Mouse (Mus musculus): ENCODE data around the gene Stard7. TPM values are rescaled to one million over a fixed set of nuclear protein-coding genes. Genes with fewer than 3 reads are reported as not detected.

Gene Stard7
- total and polyA plus RNA-seq, 2 experiments from 2014 or later: 123 to 228 TPM

- DNase-seq (ENCODE audit: low spot score): no peak
- no peak overlapping the region for H3K9ac ChIP-seq (replicated peaks; ENCODE audit: low read depth, low read length)
- no peak for ATAC-seq (ENCODE audit: insufficient read depth, low read depth)
- no peak overlapping the region for H3K4me2 ChIP-seq (ENCODE audit: low read depth, low read length)
- no peaks in the 10 kb centered on the region for H3K4me1 ChIP-seq (ENCODE audit: control insufficient read depth, insufficient read depth)
- no peak overlapping the region for H3K4me3 ChIP-seq (ENCODE audit: low read depth, low read length)
- no peak overlapping the region for H3K27ac ChIP-seq (ENCODE audit: low read depth)
- TF ChIP-seq EP300 (IDR thresholded peaks at IDR 0.05; ENCODE audit: low read depth) (no peak), CTCF (IDR thresholded peaks at IDR 0.05; ENCODE audit: low read depth) (peak; percentile 41; the same call in 1 of the 2 replicates)
- 95% methylated on average over 2 of the region's 2 CpGs for WGBS
- H3K36me3 ChIP-seq (replicated peaks; ENCODE audit: control insufficient read depth, insufficient read depth, low read length): no peaks in the 10 kb centered on the region
- H3K27me3 ChIP-seq (ENCODE audit: control insufficient read depth, insufficient read depth, low read length): no peaks in the 10 kb centered on the region
- H3K9me3 ChIP-seq (replicated peaks; ENCODE audit: control insufficient read depth, low read length): no peaks in the 10 kb centered on the region
These were observed 38.6 kb downstream of the Stard7 start for GRCm38 (mm10) chr2:127308660-127309059.

- Histone ChIP-seq H3K4me3 (ENCODE audit: low read depth, low read length) (no peak overlapping the region), H3K27me3 (ENCODE audit: control insufficient read depth, insufficient read depth, low read length) (no peaks in the 10 kb centered on the region), H3K9ac (replicated peaks; ENCODE audit: low read depth, low read length) (no peak overlapping the region), H3K36me3 (replicated peaks; ENCODE audit: control insufficient read depth, insufficient read depth, low read length) (no peaks in the 10 kb centered on the region), H3K27ac (ENCODE audit: low read depth) (no peak overlapping the region), H3K4me1 (ENCODE audit: control insufficient read depth, insufficient read depth) (no peaks in the 10 kb centered on the region), H3K9me3 (replicated peaks; ENCODE audit: control insufficient read depth, low read length) (no peaks in the 10 kb centered on the region), H3K4me2 (ENCODE audit: low read depth, low read length) (no peak overlapping the region)
- ATAC-seq (ENCODE audit: insufficient read depth, low read depth): no peak
- TF ChIP-seq CTCF (IDR thresholded peaks at IDR 0.05; ENCODE audit: low read depth) (no peak), EP300 (IDR thresholded peaks at IDR 0.05; ENCODE audit: low read depth) (no peak)
- 40% methylated on average over 2 of the region's 2 CpGs for WGBS
- no peak for DNase-seq (ENCODE audit: low spot score)
These were observed 40.2 kb downstream of the Stard7 start for GRCm38 (mm10) chr2:127310246-127310645.

GRCm38 (mm10) chr2:127310685-127311084 is 40.7 kb downstream of the Stard7 start:
- Histone ChIP-seq H3K9me3 (replicated peaks; ENCODE audit: control insufficient read depth, low read length) (no peaks in the 10 kb centered on the region), H3K27me3 (ENCODE audit: control insufficient read depth, insufficient read depth, low read length) (no peaks in the 10 kb centered on the region), H3K4me2 (ENCODE audit: low read depth, low read length) (no peak overlapping the region), H3K9ac (replicated peaks; ENCODE audit: low read depth, low read length) (no peak overlapping the region), H3K4me1 (ENCODE audit: control insufficient read depth, insufficient read depth) (no peaks in the 10 kb centered on the region), H3K27ac (ENCODE audit: low read depth) (no peak overlapping the region), H3K4me3 (ENCODE audit: low read depth, low read length) (no peak overlapping the region), H3K36me3 (replicated peaks; ENCODE audit: control insufficient read depth, insufficient read depth, low read length) (no peaks in the 10 kb centered on the region)
- WGBS: 88% methylated on average over 7 of the region's 7 CpGs
- ATAC-seq (ENCODE audit: insufficient read depth, low read depth) (no peak), DNase-seq (ENCODE audit: low spot score) (no peak)
- TF ChIP-seq CTCF (IDR thresholded peaks at IDR 0.05; ENCODE audit: low read depth): no peak
- no peak for TF ChIP-seq EP300 (IDR thresholded peaks at IDR 0.05; ENCODE audit: low read depth)

- DNase-seq (ENCODE audit: low spot score): no peak
- Histone ChIP-seq H3K4me3 (ENCODE audit: low read depth, low read length) (no peak overlapping the region), H3K36me3 (replicated peaks; ENCODE audit: control insufficient read depth, insufficient read depth, low read length) (no peaks in the 10 kb centered on the region), H3K27ac (ENCODE audit: low read depth) (no peak overlapping the region), H3K4me1 (ENCODE audit: control insufficient read depth, insufficient read depth) (no peaks in the 10 kb centered on the region), H3K9ac (replicated peaks; ENCODE audit: low read depth, low read length) (no peak overlapping the region), H3K27me3 (ENCODE audit: control insufficient read depth, insufficient read depth, low read length) (no peaks in the 10 kb centered on the region), H3K4me2 (ENCODE audit: low read depth, low read length) (no peak overlapping the region), H3K9me3 (replicated peaks; ENCODE audit: control insufficient read depth, low read length) (no peaks in the 10 kb centered on the region)
- no peak for ATAC-seq (ENCODE audit: insufficient read depth, low read depth)
- 86% methylated on average over 1 of the region's 1 CpGs for WGBS
- TF ChIP-seq EP300 (IDR thresholded peaks at IDR 0.05; ENCODE audit: low read depth) (no peak), CTCF (IDR thresholded peaks at IDR 0.05; ENCODE audit: low read depth) (no peak)
These were observed 41.2 kb downstream of the Stard7 start for GRCm38 (mm10) chr2:127311193-127311592.

GRCm38 (mm10) chr2:127312801-127313200 is 42.8 kb downstream of the Stard7 start:
- Histone ChIP-seq H3K36me3 (replicated peaks; ENCODE audit: control insufficient read depth, insufficient read depth, low read length) (no peaks in the 10 kb centered on the region), H3K9ac (replicated peaks; ENCODE audit: low read depth, low read length) (no peak overlapping the region), H3K27me3 (ENCODE audit: control insufficient read depth, insufficient read depth, low read length) (no peaks in the 10 kb centered on the region), H3K4me3 (ENCODE audit: low read depth, low read length) (no peak overlapping the region), H3K4me2 (ENCODE audit: low read depth, low read length) (no peak overlapping the region), H3K27ac (ENCODE audit: low read depth) (no peak overlapping the region), H3K9me3 (replicated peaks; ENCODE audit: control insufficient read depth, low read length) (no peaks in the 10 kb centered on the region), H3K4me1 (ENCODE audit: control insufficient read depth, insufficient read depth) (no peaks in the 10 kb centered on the region)
- 85% methylated on average over 4 of the region's 4 CpGs for WGBS
- TF ChIP-seq CTCF (IDR thresholded peaks at IDR 0.05; ENCODE audit: low read depth) (no peak), EP300 (IDR thresholded peaks at IDR 0.05; ENCODE audit: low read depth) (no peak)
- ATAC-seq (ENCODE audit: insufficient read depth, low read depth): no peak
- DNase-seq (ENCODE audit: low spot score): no peak

GRCm38 (mm10) chr2:127313878-127314277 is 43.9 kb downstream of the Stard7 start:
- WGBS: 55% methylated on average over 4 of the region's 4 CpGs
- H3K9me3 ChIP-seq (replicated peaks; ENCODE audit: control insufficient read depth, low read length): no peaks in the 10 kb centered on the region
- peak; percentile 69 for ATAC-seq (ENCODE audit: insufficient read depth, low read depth)

More at GRCm38 (mm10) chr2:127313878-127314277, 43.9 kb downstream of the Stard7 start:
- Histone ChIP-seq H3K4me3 (ENCODE audit: low read depth, low read length) (no peak overlapping the region), H3K9ac (replicated peaks; ENCODE audit: low read depth, low read length) (no peak overlapping the region), H3K27ac (ENCODE audit: low read depth) (peak overlapping the region; percentile 87), H3K4me1 (ENCODE audit: control insufficient read depth, insufficient read depth) (no peaks in the 10 kb centered on the region), H3K27me3 (ENCODE audit: control insufficient read depth, insufficient read depth, low read length) (no peaks in the 10 kb centered on the region), H3K36me3 (replicated peaks; ENCODE audit: control insufficient read depth, insufficient read depth, low read length) (no peaks in the 10 kb centered on the region), H3K4me2 (ENCODE audit: low read depth, low read length) (no peak overlapping the region)
- DNase-seq (ENCODE audit: low spot score): peak; percentile 67
- TF ChIP-seq EP300 (IDR thresholded peaks at IDR 0.05; ENCODE audit: low read depth) (no peak), CTCF (IDR thresholded peaks at IDR 0.05; ENCODE audit: low read depth) (peak; percentile 44)

All from heart, postnatal 0 days (tissue).